Mouse (Mus musculus): ENCODE data around the gene Ammecr1.

DNA sequence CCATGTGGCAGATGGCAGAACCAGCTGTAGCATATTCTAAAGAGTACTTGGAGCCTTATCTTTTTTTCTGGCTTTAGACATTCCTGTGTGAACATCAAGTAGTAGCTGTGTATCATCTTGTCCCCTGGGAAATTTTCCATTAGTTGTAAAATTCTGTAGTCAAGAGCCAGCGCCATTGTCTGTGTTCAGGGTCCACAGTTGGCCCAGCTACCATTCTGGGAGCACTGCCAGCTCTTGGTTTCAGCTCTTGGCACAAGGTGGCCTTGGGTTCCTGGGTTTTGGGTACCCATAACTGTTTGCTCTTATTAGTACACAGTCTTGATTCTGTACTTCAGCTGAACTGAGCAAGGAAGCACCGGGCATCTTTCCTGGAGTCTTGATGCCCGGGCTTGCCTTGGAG, 161.9 kb downstream of the Ammecr1 start:
- TF ChIP-seq ZC3H11A (IDR thresholded peaks at IDR 0.05; ENCODE audit: borderline replicate concordance, low read depth, low read length): no peak
- TF ChIP-seq CHD2 (IDR thresholded peaks at IDR 0.05; ENCODE audit: low read depth, low read length): no peak
- TF ChIP-seq HCFC1 (IDR thresholded peaks at IDR 0.05; ENCODE audit: borderline replicate concordance, insufficient read depth, low read length): no peak
- TF ChIP-seq ZNF384 (IDR thresholded peaks at IDR 0.05; ENCODE audit: low read depth, low read length): no peak

Measured in ES-E14 (cell line).